Comparison of ENCODE assay signal across 8 mouse cellular contexts in the genomic region with DNA sequence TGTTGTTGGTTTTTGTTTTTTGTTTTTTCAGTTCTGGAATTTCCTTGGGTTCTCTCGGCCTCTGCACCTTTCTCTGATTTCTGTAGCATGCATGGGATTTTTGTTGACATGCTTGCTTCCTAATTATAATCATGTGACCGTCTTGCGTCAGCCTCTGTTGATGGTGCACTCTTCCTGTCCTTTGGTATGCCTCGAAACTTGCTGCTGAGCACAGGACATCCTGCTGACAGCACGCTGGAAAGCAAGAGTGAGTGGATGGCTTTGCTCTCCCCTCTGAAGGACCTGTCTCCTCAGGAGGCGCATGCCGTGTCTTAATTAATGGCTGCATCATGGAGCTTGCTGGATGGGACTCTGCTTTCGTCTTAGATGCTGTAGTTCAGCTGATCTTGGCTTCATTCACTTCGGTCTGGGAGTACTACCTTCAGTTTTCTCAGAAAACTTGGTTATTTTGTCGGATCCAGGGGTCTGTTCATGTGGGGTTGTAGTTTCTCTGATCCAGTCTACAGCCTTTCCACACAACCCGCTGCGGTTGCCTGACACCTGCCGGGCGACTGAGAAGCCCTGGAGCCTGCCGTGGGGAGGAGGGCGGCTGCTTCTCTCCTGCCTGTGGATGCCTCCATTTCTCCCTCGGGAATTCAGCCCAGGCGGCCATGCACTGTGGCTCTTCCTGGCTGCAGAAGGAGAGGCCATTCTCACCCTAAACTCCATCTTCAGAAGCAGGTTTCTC. TPM values are rescaled to one million over a fixed set of nuclear protein-coding genes. Genes with fewer than 3 reads are reported as not detected.
DNase-seq lines count a peak whose midpoint lies in the region; ATAC-seq and TF ChIP-seq lines count a peak whose summit lies in the region.

No protein-coding gene starts in this region.

- H3K4me3 ChIP-seq in spleen, adult 2 months (ENCODE audit: extremely low read depth, insufficient read depth, insufficient read length), result peak overlapping the region; percentile 16; the same call in 1 of the 2 replicates
- H3K4me3 ChIP-seq in forebrain, embryonic 16.5 days (replicated peaks; ENCODE audit: low read length), result peak overlapping the region; percentile 5; the same call in 1 of the 2 replicates
- no peak overlapping the region for H3K4me3 ChIP-seq in intestine, embryonic 15.5 days (replicated peaks)
- 0 out of 2 replicates have a peak overlapping the region, but pooled peaks have one; percentile 12 for H3K4me3 ChIP-seq in midbrain, embryonic 12.5 days

- no peak for TF ChIP-seq CTCF in spleen, adult 2 months (IDR thresholded peaks at IDR 0.05; ENCODE audit: extremely low read depth, insufficient read depth, insufficient read length, insufficient replicate concordance)

- H3K36me3 ChIP-seq in spleen, adult 2 months (ENCODE audit: control insufficient read depth, insufficient read depth, low read length), result no peaks in the 10 kb centered on the region; the same call in 1 of the 2 replicates
- peaks cover 3% of the 10 kb centered on the region; the same call in 1 of the 2 replicates for H3K36me3 ChIP-seq in forebrain, embryonic 16.5 days (ENCODE audit: control insufficient read depth, insufficient read depth)
- no peaks in the 10 kb centered on the region for H3K36me3 ChIP-seq in intestine, embryonic 15.5 days
- 0 out of 2 replicates have a peak, but pooled peaks cover 13% of the 10 kb centered on the region for H3K36me3 ChIP-seq in midbrain, embryonic 12.5 days

- H3K9ac ChIP-seq in forebrain, embryonic 16.5 days (replicated peaks; ENCODE audit: low read depth, low read length), result no peak overlapping the region
- H3K9ac ChIP-seq in intestine, embryonic 15.5 days, result no peak overlapping the region
- H3K9ac ChIP-seq in midbrain, embryonic 12.5 days (replicated peaks), result no peak overlapping the region; the same call in 1 of the 2 replicates

- no peak for ATAC-seq in forebrain, embryonic 16.5 days
- ATAC-seq in intestine, embryonic 15.5 days, result 0 out of 2 replicates have a peak, but pooled peaks have one; percentile 46
- no peak for ATAC-seq in midbrain, embryonic 12.5 days (ENCODE audit: low FRiP score, low read depth)

- WGBS in spleen, adult 2 months, result 57% methylated on average over 18 of the region's 18 CpGs
- WGBS in forebrain, embryonic 16.5 days, result 23% methylated on average over 18 of the region's 18 CpGs
- WGBS in intestine, embryonic 15.5 days, result 37% methylated on average over 18 of the region's 18 CpGs
- WGBS in midbrain, embryonic 12.5 days, result 22% methylated on average over 18 of the region's 18 CpGs

- 0 out of 2 replicates have a peak overlapping the region, but pooled peaks have one; percentile 12 for H3K27ac ChIP-seq in spleen, adult 2 months (ENCODE audit: insufficient read depth, low read length)
- H3K27ac ChIP-seq in forebrain, embryonic 16.5 days (ENCODE audit: low read length), result no peak overlapping the region; the same call in 1 of the 2 replicates
- no peak overlapping the region for H3K27ac ChIP-seq in intestine, embryonic 15.5 days
- 0 out of 2 replicates have a peak overlapping the region, but pooled peaks have one; percentile 6 for H3K27ac ChIP-seq in midbrain, embryonic 12.5 days (replicated peaks)

- peak in 1 of 2 experiments; percentile 34 for DNase-seq in spleen, adult 2 months (ENCODE audit: low read depth in 1 of 2, low spot score in 2 of 2)
- DNase-seq in spleen, adult 12 weeks (ENCODE audit: low spot score), result no peak
- no peak for DNase-seq in right cerebral cortex, adult 2 months (ENCODE audit: low spot score in 2 of 2)
- DNase-seq in urinary bladder, postnatal 25 days (ENCODE audit: low spot score), result no peak
- no peak for DNase-seq in ovary, postnatal 14 days (ENCODE audit: low spot score)

- H3K27me3 ChIP-seq in spleen, adult 2 months (ENCODE audit: control insufficient read depth, insufficient read depth, low read length), result no peaks in the 10 kb centered on the region
- no peaks in the 10 kb centered on the region for H3K27me3 ChIP-seq in forebrain, embryonic 16.5 days (replicated peaks; ENCODE audit: control insufficient read depth, insufficient read depth, low read length)
- H3K27me3 ChIP-seq in intestine, embryonic 15.5 days (replicated peaks), result no peaks in the 10 kb centered on the region
- H3K27me3 ChIP-seq in midbrain, embryonic 12.5 days, result no peaks in the 10 kb centered on the region

- TF ChIP-seq POLR2A in spleen, adult 2 months (IDR thresholded peaks at IDR 0.05; ENCODE audit: low read depth, low read length), result no peak

- peak overlapping the region; percentile 39 for H3K4me2 ChIP-seq in forebrain, embryonic 16.5 days (ENCODE audit: low read length)
- 0 out of 2 replicates have a peak overlapping the region, but pooled peaks have one; percentile 5 for H3K4me2 ChIP-seq in intestine, embryonic 15.5 days (replicated peaks)
- peak overlapping the region; percentile 28 for H3K4me2 ChIP-seq in midbrain, embryonic 12.5 days (replicated peaks)

- H3K4me1 ChIP-seq in spleen, adult 2 months (ENCODE audit: control insufficient read depth, insufficient read depth, insufficient read length), result peaks cover 3% of the 10 kb centered on the region; the same call in 1 of the 2 replicates
- peaks cover 8% of the 10 kb centered on the region for H3K4me1 ChIP-seq in forebrain, embryonic 16.5 days (replicated peaks; ENCODE audit: control insufficient read depth, insufficient read depth, low read length)
- 0 out of 2 replicates have a peak, but pooled peaks cover 2% of the 10 kb centered on the region for H3K4me1 ChIP-seq in intestine, embryonic 15.5 days (replicated peaks)
- peaks cover 12% of the 10 kb centered on the region for H3K4me1 ChIP-seq in midbrain, embryonic 12.5 days

- no peaks in the 10 kb centered on the region for H3K9me3 ChIP-seq in forebrain, embryonic 16.5 days (ENCODE audit: control insufficient read depth, low read length)
- no peaks in the 10 kb centered on the region for H3K9me3 ChIP-seq in intestine, embryonic 15.5 days
- H3K9me3 ChIP-seq in midbrain, embryonic 12.5 days, result no peaks in the 10 kb centered on the region

RNA-seq across cellular contexts. Expression of a gene that starts 14.4 kb away (rescaled TPM):
- polyA plus RNA-seq in spleen, adult 2 months (2012; rRNA removed), result 4.5 and 6.0 TPM in 2 replicates
- polyA plus RNA-seq in forebrain, embryonic 16.5 days (2015; fragmentation: Nextera tagmentation; extraction: Ambion mirVana), result 18.8 and 20.1 TPM in 2 replicates
- polyA plus RNA-seq in intestine, embryonic 15.5 days (2015; fragmentation: Nextera tagmentation; extraction: Ambion mirVana), result 26.2 and 28.3 TPM in 2 replicates
- 24.4 and 25.4 TPM in 2 replicates for polyA plus RNA-seq in midbrain, embryonic 12.5 days (2016; fragmentation: Nextera tagmentation; extraction: Ambion mirVana)

RNA-seq across cellular contexts. Expression of a gene that starts 17.2 kb away (rescaled TPM):
- polyA plus RNA-seq in spleen, adult 2 months (2012; rRNA removed), result 9.6 and 14.9 TPM in 2 replicates
- 242 and 252 TPM in 2 replicates for polyA plus RNA-seq in forebrain, embryonic 16.5 days (2015; fragmentation: Nextera tagmentation; extraction: Ambion mirVana)
- 115 and 118 TPM in 2 replicates for polyA plus RNA-seq in intestine, embryonic 15.5 days (2015; fragmentation: Nextera tagmentation; extraction: Ambion mirVana)
- 159 and 163 TPM in 2 replicates for polyA plus RNA-seq in midbrain, embryonic 12.5 days (2016; fragmentation: Nextera tagmentation; extraction: Ambion mirVana)

Comparison
In these comparisons a context has a peak if more than half of its experiments do, and no peak if none do; other contexts are left out.
1. H3K27ac ChIP-seq: peak in spleen, adult 2 months (single experiment) and midbrain, embryonic 12.5 days (single experiment); none in forebrain, embryonic 16.5 days (single experiment) and intestine, embryonic 15.5 days (single experiment).
2. Peak in every context shown above with its lines, with median percentiles within 50 percentile points of each other: H3K4me2 ChIP-seq.